Mouse (Mus musculus): ENCODE measurements at regions not wholly inside any gene's neighbourhood (a gene's known extent, or its start where the extent isn't known, plus 50 kb on each side); places are given as distances from the start of the nearest gene placed in this dataset.

DNA sequence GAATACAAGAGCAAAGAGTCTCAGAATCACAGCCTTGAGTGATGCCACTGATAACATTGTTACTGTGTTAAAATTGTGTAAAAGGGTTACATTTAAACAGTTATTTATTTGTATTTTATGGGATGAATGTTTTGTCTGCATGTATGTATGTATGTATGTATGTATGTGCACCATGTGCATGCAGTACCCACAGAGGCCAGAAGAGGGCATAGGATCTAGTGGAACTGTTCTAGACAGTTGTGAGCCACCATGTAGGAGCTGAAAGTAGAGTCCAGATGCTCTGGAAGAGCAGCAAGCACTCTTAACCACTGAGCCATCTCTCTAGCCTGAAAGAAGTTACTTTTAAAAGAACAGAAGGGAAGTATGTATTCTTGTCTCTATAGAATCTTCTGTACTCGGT is 442.5 kb downstream of the Tmem132b start:
- Histone ChIP-seq H3K4me3 (ENCODE audit: low read depth, low read length) (no peak overlapping the region), H3K4me2 (ENCODE audit: low read depth, low read length) (no peak overlapping the region), H3K36me3 (replicated peaks; ENCODE audit: control insufficient read depth, insufficient read depth, low read length) (no peaks in the 10 kb centered on the region), H3K27ac (ENCODE audit: low read depth) (no peak overlapping the region), H3K27me3 (ENCODE audit: control insufficient read depth, insufficient read depth, low read length) (no peaks in the 10 kb centered on the region), H3K9me3 (replicated peaks; ENCODE audit: control insufficient read depth, low read length) (peaks cover 26% of the 10 kb centered on the region; the same call in 1 of the 2 replicates), H3K9ac (replicated peaks; ENCODE audit: low read depth, low read length) (no peak overlapping the region), H3K4me1 (ENCODE audit: control insufficient read depth, insufficient read depth) (no peaks in the 10 kb centered on the region)
- WGBS: 58% methylated on average over 1 of the region's 1 CpGs
- no peak for DNase-seq (ENCODE audit: low spot score)
- no peak for TF ChIP-seq CTCF (IDR thresholded peaks at IDR 0.05; ENCODE audit: low read depth)
- no peak for TF ChIP-seq EP300 (IDR thresholded peaks at IDR 0.05; ENCODE audit: low read depth)
- no peak for ATAC-seq (ENCODE audit: insufficient read depth, low read depth)

DNA sequence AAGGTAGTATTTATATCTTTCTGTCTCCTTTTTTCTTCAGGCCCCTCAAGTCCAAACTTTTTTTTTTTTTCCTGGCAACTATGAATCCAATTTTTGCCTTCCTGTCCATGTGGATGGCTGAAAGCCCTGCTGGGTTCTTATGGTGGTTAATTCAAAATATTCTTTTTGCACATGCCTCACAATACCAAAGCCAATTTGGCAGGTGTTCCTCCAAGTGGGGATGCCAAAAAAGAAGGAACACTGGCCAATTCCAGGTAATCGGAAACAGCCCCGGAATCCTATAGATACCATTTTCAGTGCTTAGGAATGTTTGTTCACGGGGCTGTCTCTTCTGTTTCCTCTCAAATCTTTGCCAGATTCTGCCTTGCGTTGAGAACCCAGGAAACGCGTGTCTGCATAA is 448.2 kb downstream of the Tmem132b start:
- no peaks in the 10 kb centered on the region for H3K4me1 ChIP-seq (ENCODE audit: control insufficient read depth, insufficient read depth)
- peaks cover 34% of the 10 kb centered on the region for H3K9me3 ChIP-seq (replicated peaks; ENCODE audit: control insufficient read depth, low read length)
- no peaks in the 10 kb centered on the region for H3K36me3 ChIP-seq (replicated peaks; ENCODE audit: control insufficient read depth, insufficient read depth, low read length)
- 72% methylated on average over 6 of the region's 6 CpGs for WGBS
- no peak overlapping the region for H3K9ac ChIP-seq (replicated peaks; ENCODE audit: low read depth, low read length)
- no peak for TF ChIP-seq CTCF (IDR thresholded peaks at IDR 0.05; ENCODE audit: low read depth)
- no peak for TF ChIP-seq EP300 (IDR thresholded peaks at IDR 0.05; ENCODE audit: low read depth)
- no peak overlapping the region for H3K4me3 ChIP-seq (ENCODE audit: low read depth, low read length)
- H3K27ac ChIP-seq (ENCODE audit: low read depth): no peak overlapping the region
- no peaks in the 10 kb centered on the region for H3K27me3 ChIP-seq (ENCODE audit: control insufficient read depth, insufficient read depth, low read length)
- ATAC-seq (ENCODE audit: insufficient read depth, low read depth) (no peak), DNase-seq (ENCODE audit: low spot score) (no peak)
- no peak overlapping the region for H3K4me2 ChIP-seq (ENCODE audit: low read depth, low read length)

DNA sequence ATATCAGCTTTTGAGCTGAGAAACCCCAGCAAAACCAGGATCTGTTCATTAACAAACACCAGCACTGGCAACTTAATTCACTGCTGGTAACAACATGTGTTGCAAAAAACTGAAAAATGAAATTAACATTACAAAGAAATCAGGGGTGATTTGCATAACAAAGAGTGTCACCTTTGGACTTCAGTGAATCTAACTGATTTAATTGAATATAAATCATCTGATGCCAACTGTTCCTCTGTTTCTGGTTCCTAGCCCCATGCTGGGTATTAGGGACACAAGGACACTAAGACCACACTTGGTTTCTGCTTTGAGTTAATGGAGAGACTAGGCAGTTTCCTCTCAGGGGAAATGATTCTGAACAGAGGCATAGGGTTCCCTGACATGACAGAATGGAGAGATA is 453.8 kb downstream of the Tmem132b start:
- no peak for TF ChIP-seq CTCF (IDR thresholded peaks at IDR 0.05; ENCODE audit: low read depth)
- TF ChIP-seq EP300 (IDR thresholded peaks at IDR 0.05; ENCODE audit: low read depth): no peak
- Histone ChIP-seq H3K4me3 (ENCODE audit: low read depth, low read length) (no peak overlapping the region), H3K27me3 (ENCODE audit: control insufficient read depth, insufficient read depth, low read length) (no peaks in the 10 kb centered on the region), H3K9ac (replicated peaks; ENCODE audit: low read depth, low read length) (no peak overlapping the region), H3K4me2 (ENCODE audit: low read depth, low read length) (no peak overlapping the region), H3K4me1 (ENCODE audit: control insufficient read depth, insufficient read depth) (no peaks in the 10 kb centered on the region), H3K9me3 (replicated peaks; ENCODE audit: control insufficient read depth, low read length) (peaks cover 17% of the 10 kb centered on the region), H3K27ac (ENCODE audit: low read depth) (no peak overlapping the region), H3K36me3 (replicated peaks; ENCODE audit: control insufficient read depth, insufficient read depth, low read length) (no peaks in the 10 kb centered on the region)
- ATAC-seq (ENCODE audit: insufficient read depth, low read depth) (no peak), DNase-seq (ENCODE audit: low spot score) (no peak)

DNA sequence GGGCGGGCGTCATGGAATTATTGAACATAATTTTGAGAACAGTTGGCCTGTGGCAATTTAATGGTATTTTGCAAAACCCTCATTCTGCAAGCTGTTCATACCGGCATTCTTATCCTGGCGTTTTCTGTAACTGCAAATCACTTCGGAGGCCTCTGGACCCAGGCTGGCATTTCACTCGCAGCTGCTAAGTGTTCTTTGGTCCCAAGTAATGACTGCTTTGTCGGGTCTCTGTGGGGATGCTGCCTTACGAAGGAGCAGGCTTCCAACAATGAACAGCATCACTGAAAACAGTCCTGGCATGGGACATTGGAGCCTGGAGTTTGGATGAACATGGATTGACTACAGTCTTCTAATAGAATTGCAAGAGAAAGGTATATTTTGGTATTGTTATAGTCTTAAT is 465.6 kb downstream of the Tmem132b start:
- Histone ChIP-seq H3K4me2 (ENCODE audit: low read depth, low read length) (no peak overlapping the region), H3K36me3 (replicated peaks; ENCODE audit: control insufficient read depth, insufficient read depth, low read length) (no peaks in the 10 kb centered on the region), H3K9me3 (replicated peaks; ENCODE audit: control insufficient read depth, low read length) (peaks cover 8% of the 10 kb centered on the region; the same call in 1 of the 2 replicates), H3K27ac (ENCODE audit: low read depth) (no peak overlapping the region), H3K27me3 (ENCODE audit: control insufficient read depth, insufficient read depth, low read length) (no peaks in the 10 kb centered on the region), H3K4me1 (ENCODE audit: control insufficient read depth, insufficient read depth) (no peaks in the 10 kb centered on the region), H3K4me3 (ENCODE audit: low read depth, low read length) (no peak overlapping the region), H3K9ac (replicated peaks; ENCODE audit: low read depth, low read length) (no peak overlapping the region)
- ATAC-seq (ENCODE audit: insufficient read depth, low read depth) (no peak), DNase-seq (ENCODE audit: low spot score) (no peak)
- whole genome bisulfite sequencing: 61% methylated on average over 8 of the region's 8 CpGs
- TF ChIP-seq CTCF (IDR thresholded peaks at IDR 0.05; ENCODE audit: low read depth): no peak
- no peak for TF ChIP-seq EP300 (IDR thresholded peaks at IDR 0.05; ENCODE audit: low read depth)

DNA sequence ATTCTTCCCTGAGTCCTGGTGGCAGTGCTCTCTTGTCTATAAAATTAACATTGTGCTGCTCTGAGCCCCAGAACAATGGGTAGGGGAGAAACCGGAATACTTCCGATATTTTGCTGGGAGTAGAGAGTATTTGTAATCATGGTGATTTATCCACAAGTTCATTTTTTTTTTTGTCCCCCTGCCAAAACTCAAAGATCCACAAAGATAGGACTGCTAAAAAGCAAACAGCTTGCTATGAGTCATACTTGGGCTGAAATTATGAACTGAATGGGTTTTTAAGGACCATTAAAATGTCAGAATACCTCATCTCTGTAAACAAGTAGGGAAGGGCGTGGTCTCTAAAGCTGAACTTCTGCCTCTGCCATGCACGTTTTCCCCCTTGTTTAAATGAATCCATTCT is 476.3 kb downstream of the Tmem132b start:
- no peaks in the 10 kb centered on the region for H3K27me3 ChIP-seq (ENCODE audit: control insufficient read depth, insufficient read depth, low read length)
- H3K4me1 ChIP-seq (ENCODE audit: control insufficient read depth, insufficient read depth): no peaks in the 10 kb centered on the region
- TF ChIP-seq CTCF (IDR thresholded peaks at IDR 0.05; ENCODE audit: low read depth) (no peak), EP300 (IDR thresholded peaks at IDR 0.05; ENCODE audit: low read depth) (no peak)
- WGBS: 66% methylated on average over 4 of the region's 4 CpGs
- no peak overlapping the region for H3K4me3 ChIP-seq (ENCODE audit: low read depth, low read length)
- no peak overlapping the region for H3K9ac ChIP-seq (replicated peaks; ENCODE audit: low read depth, low read length)
- no peak overlapping the region for H3K4me2 ChIP-seq (ENCODE audit: low read depth, low read length)
- ATAC-seq (ENCODE audit: insufficient read depth, low read depth): no peak
- H3K36me3 ChIP-seq (replicated peaks; ENCODE audit: control insufficient read depth, insufficient read depth, low read length): no peaks in the 10 kb centered on the region
- no peak overlapping the region for H3K27ac ChIP-seq (ENCODE audit: low read depth)
- no peaks in the 10 kb centered on the region; the same call in 1 of the 2 replicates for H3K9me3 ChIP-seq (replicated peaks; ENCODE audit: control insufficient read depth, low read length)
- no peak for DNase-seq (ENCODE audit: low spot score)

DNA sequence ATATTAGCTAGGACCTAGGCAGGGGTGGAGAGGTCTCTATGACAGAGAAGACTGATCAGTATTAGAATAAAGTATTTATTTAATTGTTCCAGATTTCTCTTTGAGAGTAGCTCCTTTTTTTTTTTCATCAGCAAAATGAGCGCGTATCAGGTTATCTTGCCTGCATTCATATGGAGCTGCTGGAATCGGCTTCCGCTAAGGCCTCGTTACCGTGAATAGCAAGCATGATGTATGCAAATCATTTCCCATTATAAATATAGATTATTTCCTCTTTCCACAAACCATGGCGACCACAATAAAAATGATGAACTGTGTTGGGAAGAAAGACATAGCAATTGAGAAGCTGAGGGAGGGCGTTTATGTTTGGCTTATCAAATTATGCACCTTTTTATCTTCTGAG is 476.7 kb downstream of the Tmem132b start:
- ATAC-seq (ENCODE audit: insufficient read depth, low read depth) (no peak), DNase-seq (ENCODE audit: low spot score) (no peak)
- WGBS: 86% methylated on average over 8 of the region's 8 CpGs
- TF ChIP-seq EP300 (IDR thresholded peaks at IDR 0.05; ENCODE audit: low read depth): no peak
- no peak for TF ChIP-seq CTCF (IDR thresholded peaks at IDR 0.05; ENCODE audit: low read depth)
- no peak overlapping the region for H3K4me3 ChIP-seq (ENCODE audit: low read depth, low read length)
- no peaks in the 10 kb centered on the region for H3K36me3 ChIP-seq (replicated peaks; ENCODE audit: control insufficient read depth, insufficient read depth, low read length)
- no peaks in the 10 kb centered on the region; the same call in 1 of the 2 replicates for H3K9me3 ChIP-seq (replicated peaks; ENCODE audit: control insufficient read depth, low read length)
- H3K27me3 ChIP-seq (ENCODE audit: control insufficient read depth, insufficient read depth, low read length): no peaks in the 10 kb centered on the region
- H3K4me2 ChIP-seq (ENCODE audit: low read depth, low read length): no peak overlapping the region
- H3K4me1 ChIP-seq (ENCODE audit: control insufficient read depth, insufficient read depth): no peaks in the 10 kb centered on the region
- no peak overlapping the region for H3K27ac ChIP-seq (ENCODE audit: low read depth)
- no peak overlapping the region for H3K9ac ChIP-seq (replicated peaks; ENCODE audit: low read depth, low read length)
